In the genomic region with DNA sequence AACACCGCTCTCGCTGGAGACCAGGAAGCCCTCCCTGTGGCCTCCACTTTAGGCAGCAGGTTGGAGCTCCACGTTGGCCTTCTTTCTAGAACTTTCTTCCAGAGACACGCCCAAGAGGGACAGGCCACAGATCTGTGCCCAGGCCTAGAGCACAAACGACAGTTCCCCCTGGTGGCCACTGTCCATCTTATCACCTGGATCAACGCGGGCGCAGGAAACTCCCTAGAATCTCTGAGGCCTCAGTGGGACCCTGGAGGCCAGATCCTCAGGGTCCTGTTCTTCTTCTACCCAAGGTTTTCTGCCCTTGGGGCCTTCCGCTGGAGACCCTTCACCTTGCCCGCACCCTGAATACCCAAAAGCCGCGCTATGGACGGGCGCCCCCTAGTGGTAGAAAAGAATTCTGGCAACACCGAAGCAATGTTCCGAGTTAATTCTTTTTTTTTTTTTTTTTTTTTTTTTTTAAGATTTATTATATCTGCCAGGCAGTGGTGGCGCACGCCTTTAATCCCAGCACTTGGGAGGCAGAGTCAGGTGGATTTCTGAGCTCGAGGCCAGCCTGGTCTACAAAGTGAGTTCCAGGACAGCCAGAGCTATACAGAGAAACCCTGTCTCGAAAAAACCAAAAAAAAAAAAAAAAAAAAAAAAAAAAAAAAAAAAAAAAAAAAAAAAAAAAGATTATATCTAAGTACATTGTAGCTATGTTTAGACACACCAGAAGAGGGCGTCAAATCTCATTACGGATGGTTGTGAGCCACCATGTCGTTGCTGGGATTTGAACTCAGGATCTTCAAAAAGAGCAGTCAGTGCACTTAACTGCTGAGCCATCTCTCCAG, we compare ENCODE assay signal across 8 mouse cellular contexts. TPM values are rescaled to one million over a fixed set of nuclear protein-coding genes. Genes with fewer than 3 reads are reported as not detected.
DNase-seq lines count a peak whose midpoint lies in the region; ATAC-seq and TF ChIP-seq lines count a peak whose summit lies in the region.
"Not testable (repeated sequence)": the region's sequence is repeated elsewhere in the genome, so short reads cannot be mapped to it uniquely, and the experiment has no call there.

No protein-coding gene starts in this region.

- H3K27ac ChIP-seq in gastrocnemius, adult 2 months = peak overlapping the region; percentile 87
- H3K27ac ChIP-seq in hindbrain, embryonic 13.5 days = not testable (repeated sequence)

- H3K36me3 ChIP-seq in hindbrain, embryonic 13.5 days = not testable (repeated sequence)

- peak; percentile 78 for TF ChIP-seq CTCF in gastrocnemius, adult 2 months (IDR thresholded peaks at IDR 0.05)

- 0 out of 2 replicates have a peak overlapping the region, but pooled peaks have one; percentile 17 for H3K4me2 ChIP-seq in hindbrain, embryonic 13.5 days

- intact Hi-C loops in gastrocnemius, adult 2 months (cut with DNase I) = loop anchor here (1.0 to 5.0 kb wide), 3 partner anchors 40 to 87 kb away; a partner anchor contains a TSS

- H3K9ac ChIP-seq in hindbrain, embryonic 13.5 days = not testable (repeated sequence)

- H3K27me3 ChIP-seq in hindbrain, embryonic 13.5 days = not testable (repeated sequence)

- WGBS in hindbrain, embryonic 13.5 days = 28% methylated on average over 23 of the region's 23 CpGs

- not testable (repeated sequence) for H3K9me3 ChIP-seq in hindbrain, embryonic 13.5 days

- peak; percentile 70 for DNase-seq in T-cell, adult 2 months (ENCODE audit: low spot score)
- DNase-seq in cerebellum, postnatal 10 days = peak; percentile 83 to 87
- peak; percentile 84 for DNase-seq in gastrocnemius, adult 2 months
- peak; percentile 45 to 77 for DNase-seq in layer of hippocampus, postnatal 25 days (ENCODE audit: extremely low spot score in 1 of 2, low spot score in 1 of 2)
- DNase-seq in lung, postnatal 25 days (ENCODE audit: low spot score) = peak; percentile 79
- DNase-seq in retina, postnatal 7 days (ENCODE audit: low read depth, low spot score) = peak; percentile 67
- DNase-seq in thymus, postnatal 4 days = peak; percentile 89

- H3K4me1 ChIP-seq in hindbrain, embryonic 13.5 days (replicated peaks) = peaks cover 20% of the 10 kb centered on the region

- not testable (repeated sequence) for ATAC-seq in hindbrain, embryonic 13.5 days (ENCODE audit: low FRiP score)

- H3K4me3 ChIP-seq in gastrocnemius, adult 2 months = peak overlapping the region; percentile 68
- H3K4me3 ChIP-seq in hindbrain, embryonic 13.5 days = not testable (repeated sequence)

RNA-seq across cellular contexts. Expression of a gene that starts 4.1 kb away (rescaled TPM):
- total RNA-seq in gastrocnemius, adult 2 months (2021) = not detected
- polyA plus RNA-seq in hindbrain, embryonic 13.5 days (2015; fragmentation: Nextera tagmentation; extraction: Ambion mirVana) = 6.4 and 7.4 TPM in 2 replicates
- total RNA-seq in layer of hippocampus, postnatal 25 days (2021) = not detected

RNA-seq across cellular contexts. Expression of a gene that starts 13.5 kb away (rescaled TPM):
- under 1 TPM; 0.15 to 0.28 TPM for total RNA-seq in gastrocnemius, adult 2 months (2021)
- polyA plus RNA-seq in hindbrain, embryonic 13.5 days (2015; fragmentation: Nextera tagmentation; extraction: Ambion mirVana) = 0.38 and 0.43 TPM in 2 replicates
- total RNA-seq in layer of hippocampus, postnatal 25 days (2021) = under 1 TPM; 0.26 to 0.69 TPM

RNA-seq across cellular contexts. Expression of a gene that starts 34.1 kb away (rescaled TPM):
- total RNA-seq in gastrocnemius, adult 2 months (2021) = 1 to 10 TPM; 2.6 to 7.3 TPM
- 5.6 and 6.3 TPM in 2 replicates for polyA plus RNA-seq in hindbrain, embryonic 13.5 days (2015; fragmentation: Nextera tagmentation; extraction: Ambion mirVana)
- 1 to 10 TPM; 1.3 to 4.0 TPM for total RNA-seq in layer of hippocampus, postnatal 25 days (2021)

RNA-seq across cellular contexts. Expression of a gene that starts 42.7 kb away (rescaled TPM):
- total RNA-seq in gastrocnemius, adult 2 months (2021) = 100 to 1,000 TPM; 173 to 338 TPM
- 81.8 and 87.5 TPM in 2 replicates for polyA plus RNA-seq in hindbrain, embryonic 13.5 days (2015; fragmentation: Nextera tagmentation; extraction: Ambion mirVana)
- total RNA-seq in layer of hippocampus, postnatal 25 days (2021) = 10 to 100 TPM; 59.7 to 66.7 TPM

RNA-seq across cellular contexts. Expression of a gene that starts 59.4 kb away (rescaled TPM):
- 100 to 1,000 TPM; 131 to 143 TPM for total RNA-seq in gastrocnemius, adult 2 months (2021)
- 200 and 202 TPM in 2 replicates for polyA plus RNA-seq in hindbrain, embryonic 13.5 days (2015; fragmentation: Nextera tagmentation; extraction: Ambion mirVana)
- total RNA-seq in layer of hippocampus, postnatal 25 days (2021) = 100 to 1,000 TPM; 380 to 402 TPM
